Mouse (Mus musculus): ENCODE data around the gene Flcn. TPM values are rescaled to one million over a fixed set of nuclear protein-coding genes. Genes with fewer than 3 reads are reported as not detected.
A peak's percentile ranks its signal among the peaks of the same experiment; 100 is the strongest.

The Flcn gene
- polyA plus RNA-seq, 1 experiment from 2014 or later: 41.7 TPM

DNA sequence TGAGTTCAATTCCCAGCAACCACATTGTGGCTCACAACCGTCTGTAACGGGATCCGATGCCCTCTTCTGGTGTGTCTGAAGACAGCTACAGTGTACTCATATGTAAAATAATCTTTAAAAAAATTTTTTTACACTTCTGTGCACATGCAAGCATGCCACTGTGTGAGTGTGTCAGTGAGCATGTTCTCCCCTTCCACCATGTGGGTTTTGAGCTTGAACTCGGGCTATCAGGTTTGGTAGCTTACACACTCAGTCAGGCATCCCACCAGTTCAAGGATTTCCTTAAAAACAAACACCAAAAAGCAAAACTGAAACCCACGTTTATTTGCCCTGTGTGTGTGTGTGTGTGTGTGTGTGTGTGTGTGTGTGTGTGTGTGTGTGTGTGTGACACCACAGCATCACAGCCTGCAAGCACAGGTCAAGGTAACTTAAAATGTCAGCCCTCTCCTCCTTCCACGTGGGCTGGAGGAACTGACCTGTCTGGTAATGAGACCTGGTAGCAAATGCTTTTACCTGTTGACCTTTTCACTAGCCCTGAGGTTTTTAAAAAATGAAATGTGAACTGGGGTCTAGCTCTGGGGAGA, 5.8 kb upstream of the Flcn start:
- peaks cover 51% of the 10 kb centered on the region for H3K36me3 ChIP-seq
- no peak overlapping the region for H3K27ac ChIP-seq
- H3K4me2 ChIP-seq (replicated peaks): no peak overlapping the region
- H3K4me3 ChIP-seq (replicated peaks): no peak overlapping the region
- WGBS: 93% methylated on average over 6 of the region's 6 CpGs
- no peak for ATAC-seq
- no peaks in the 10 kb centered on the region; the same call in 1 of the 2 replicates for H3K4me1 ChIP-seq (replicated peaks)
- no peak overlapping the region for H3K9ac ChIP-seq (replicated peaks)
- no peaks in the 10 kb centered on the region for H3K27me3 ChIP-seq
- H3K9me3 ChIP-seq: no peaks in the 10 kb centered on the region

- H3K36me3 ChIP-seq: peaks cover 45% of the 10 kb centered on the region
- WGBS: 94% methylated on average over 6 of the region's 6 CpGs
- no peak overlapping the region for H3K4me2 ChIP-seq (replicated peaks)
- no peak overlapping the region for H3K9ac ChIP-seq (replicated peaks)
- H3K27me3 ChIP-seq: no peaks in the 10 kb centered on the region
- no peaks in the 10 kb centered on the region for H3K9me3 ChIP-seq
- H3K4me1 ChIP-seq (replicated peaks): no peaks in the 10 kb centered on the region; the same call in 1 of the 2 replicates
- no peak overlapping the region for H3K4me3 ChIP-seq (replicated peaks)
- no peak overlapping the region for H3K27ac ChIP-seq
- no peak for ATAC-seq
Measured at GRCm38 (mm10) chr11:59814936-59815335, 5.1 kb upstream of the Flcn start.

GRCm38 (mm10) chr11:59814311-59814710, 4.5 kb upstream of the Flcn start:
- H3K9ac ChIP-seq (replicated peaks): no peak overlapping the region
- ATAC-seq: no peak
- WGBS: 85% methylated on average over 1 of the region's 1 CpGs
- H3K36me3 ChIP-seq: peaks cover 39% of the 10 kb centered on the region
- no peak overlapping the region for H3K4me2 ChIP-seq (replicated peaks)
- H3K9me3 ChIP-seq: no peaks in the 10 kb centered on the region
- H3K27ac ChIP-seq: no peak overlapping the region
- peaks cover under 1% of the 10 kb centered on the region for H3K4me1 ChIP-seq (replicated peaks)
- H3K27me3 ChIP-seq: no peaks in the 10 kb centered on the region
- no peak overlapping the region for H3K4me3 ChIP-seq (replicated peaks)

GRCm38 (mm10) chr11:59813276-59813675, 3.5 kb upstream of the Flcn start:
- Histone ChIP-seq H3K9ac (replicated peaks) (no peak overlapping the region), H3K4me1 (replicated peaks) (peaks cover 10% of the 10 kb centered on the region), H3K9me3 (no peaks in the 10 kb centered on the region), H3K36me3 (peaks cover 29% of the 10 kb centered on the region), H3K4me2 (replicated peaks) (no peak overlapping the region), H3K4me3 (replicated peaks) (no peak overlapping the region), H3K27ac (no peak overlapping the region), H3K27me3 (no peaks in the 10 kb centered on the region)
- no peak for ATAC-seq
- WGBS: 85% methylated on average over 3 of the region's 3 CpGs

DNA sequence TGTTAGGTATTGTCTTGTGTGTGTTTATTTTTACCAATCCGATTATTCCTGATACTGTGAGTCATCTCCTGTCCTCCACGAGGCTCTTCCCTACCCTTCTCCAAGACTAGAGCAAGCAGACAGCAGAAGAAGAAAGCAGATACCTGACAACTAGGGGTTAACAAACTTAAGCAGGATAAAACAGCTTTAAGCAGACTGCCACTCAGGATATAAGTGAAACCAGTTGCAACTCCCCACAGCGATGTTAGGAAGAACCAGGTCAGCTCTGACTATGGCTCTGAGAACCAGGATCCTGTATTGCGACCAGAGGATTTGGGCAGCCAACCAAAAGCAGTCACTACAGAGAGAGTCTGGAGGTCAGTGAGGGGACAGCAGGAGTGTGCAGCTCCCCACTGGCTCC, 1.4 kb upstream of the Flcn start:
- WGBS: 80% methylated on average over 4 of the region's 4 CpGs
- Histone ChIP-seq H3K36me3 (peaks cover 23% of the 10 kb centered on the region), H3K4me1 (replicated peaks) (peaks cover 21% of the 10 kb centered on the region), H3K27ac (no peak overlapping the region), H3K9me3 (no peaks in the 10 kb centered on the region), H3K4me3 (replicated peaks) (no peak overlapping the region), H3K27me3 (no peaks in the 10 kb centered on the region), H3K9ac (replicated peaks) (no peak overlapping the region), H3K4me2 (replicated peaks) (0 out of 2 replicates have a peak overlapping the region, but pooled peaks have one; percentile 78)
- no peak for ATAC-seq

GRCm38 (mm10) chr11:59810480-59811158, 803 bp upstream of the Flcn start:
- H3K27ac ChIP-seq: peak overlapping the region; percentile 99
- ATAC-seq: 0 out of 2 replicates have a peak, but pooled peaks have one; percentile 9
- H3K4me1 ChIP-seq (replicated peaks): peaks cover 21% of the 10 kb centered on the region
- peak overlapping the region; percentile 63 for H3K4me3 ChIP-seq (replicated peaks)
- peak overlapping the region; percentile 78 for H3K4me2 ChIP-seq (replicated peaks)
- peaks cover 23% of the 10 kb centered on the region for H3K36me3 ChIP-seq
- H3K27me3 ChIP-seq: no peaks in the 10 kb centered on the region
- no peaks in the 10 kb centered on the region for H3K9me3 ChIP-seq
- H3K9ac ChIP-seq (replicated peaks): peak overlapping the region; percentile 88
- 68% methylated on average over 14 of the region's 14 CpGs for WGBS

GRCm38 (mm10) chr11:59809071-59809669, 646 bp downstream of the Flcn start:
- Histone ChIP-seq H3K4me1 (replicated peaks) (peaks cover 21% of the 10 kb centered on the region), H3K27me3 (no peaks in the 10 kb centered on the region), H3K4me2 (replicated peaks) (peak overlapping the region; percentile 78), H3K4me3 (replicated peaks) (peak overlapping the region; percentile 63), H3K9ac (replicated peaks) (peak overlapping the region; percentile 88), H3K27ac (peak overlapping the region; percentile 99), H3K9me3 (no peaks in the 10 kb centered on the region), H3K36me3 (peaks cover 32% of the 10 kb centered on the region)
- under 1% methylated on average over 15 of the region's 15 CpGs for WGBS
- ATAC-seq: peak; percentile 8; the same call in 1 of the 2 replicates

DNA sequence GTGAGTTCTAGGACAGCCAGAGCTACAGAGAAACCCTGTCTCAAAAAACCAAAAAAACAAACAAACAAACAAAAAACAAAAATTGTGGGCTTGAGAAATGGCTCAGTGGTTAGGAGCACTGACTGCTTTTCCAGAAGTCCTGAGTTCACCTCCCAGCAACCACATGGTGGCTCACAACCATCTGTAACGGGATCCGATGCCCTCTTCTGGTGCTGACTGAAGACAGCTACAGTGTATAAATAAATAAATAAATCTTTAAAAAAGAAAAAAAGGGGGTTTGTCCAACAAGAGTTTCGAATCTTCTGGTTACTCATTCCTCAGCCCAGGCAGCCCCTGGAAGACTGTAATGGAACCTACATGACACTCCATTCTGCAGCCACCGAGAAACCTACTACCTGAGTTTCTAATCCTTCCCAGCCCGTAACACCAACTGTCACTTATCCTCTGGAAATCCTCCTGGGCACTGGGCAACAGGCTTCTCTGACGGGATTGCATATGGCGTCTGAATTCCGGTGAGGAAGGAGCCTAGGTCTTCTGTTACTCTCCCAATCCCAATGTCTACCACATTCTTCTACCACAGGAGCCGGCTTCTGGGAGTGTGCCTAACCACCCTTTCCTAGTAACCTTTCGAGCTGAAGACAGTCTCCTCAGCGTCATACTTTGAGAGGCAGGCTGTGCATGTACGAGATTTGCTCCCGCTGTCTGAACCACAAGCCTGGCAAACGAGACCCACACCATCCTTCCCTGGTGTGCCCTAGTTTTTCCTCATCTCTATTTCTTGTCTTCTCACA, 1.5 kb downstream of the Flcn start:
- H3K4me1 ChIP-seq (replicated peaks): peaks cover 21% of the 10 kb centered on the region
- peak overlapping the region; percentile 88 for H3K9ac ChIP-seq (replicated peaks)
- peak overlapping the region; percentile 63 for H3K4me3 ChIP-seq (replicated peaks)
- ATAC-seq: no peak
- no peaks in the 10 kb centered on the region for H3K9me3 ChIP-seq
- peaks cover 40% of the 10 kb centered on the region for H3K36me3 ChIP-seq
- H3K4me2 ChIP-seq (replicated peaks): peak overlapping the region; percentile 78
- 63% methylated on average over 14 of the region's 14 CpGs for WGBS
- H3K27me3 ChIP-seq: no peaks in the 10 kb centered on the region
- H3K27ac ChIP-seq: no peak overlapping the region

GRCm38 (mm10) chr11:59805656-59806055, 4.2 kb downstream of the Flcn start:
- H3K4me3 ChIP-seq (replicated peaks): no peak overlapping the region
- peaks cover 21% of the 10 kb centered on the region for H3K4me1 ChIP-seq (replicated peaks)
- ATAC-seq: no peak
- no peaks in the 10 kb centered on the region for H3K27me3 ChIP-seq
- H3K4me2 ChIP-seq (replicated peaks): no peak overlapping the region
- 100% methylated on average over 2 of the region's 2 CpGs for WGBS
- no peaks in the 10 kb centered on the region for H3K9me3 ChIP-seq
- no peak overlapping the region for H3K27ac ChIP-seq
- H3K9ac ChIP-seq (replicated peaks): no peak overlapping the region
- peaks cover 67% of the 10 kb centered on the region for H3K36me3 ChIP-seq

DNA sequence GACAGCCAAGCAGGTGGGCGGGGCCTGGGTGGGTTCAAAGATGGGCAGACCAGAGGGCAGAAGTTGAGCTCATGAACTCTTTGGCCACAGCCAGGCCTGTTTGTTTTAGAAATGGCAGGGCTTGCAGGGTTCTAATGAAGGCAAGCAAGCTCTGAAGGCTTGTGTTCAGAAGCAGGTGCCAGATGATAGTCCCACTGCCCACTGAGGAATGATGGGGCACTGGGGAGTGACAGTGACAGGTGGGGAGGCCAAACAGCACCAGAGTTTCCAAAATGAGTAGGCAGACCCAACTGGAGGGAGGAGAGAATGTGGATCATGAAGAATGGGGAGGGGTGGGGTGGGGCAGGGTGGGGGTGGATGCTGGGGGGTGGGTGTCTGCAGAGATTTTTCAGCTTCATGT, 4.6 kb downstream of the Flcn start:
- H3K4me3 ChIP-seq (replicated peaks): no peak overlapping the region
- H3K27ac ChIP-seq: no peak overlapping the region
- H3K9me3 ChIP-seq: no peaks in the 10 kb centered on the region
- peaks cover 21% of the 10 kb centered on the region for H3K4me1 ChIP-seq (replicated peaks)
- H3K36me3 ChIP-seq: peaks cover 71% of the 10 kb centered on the region
- no peaks in the 10 kb centered on the region for H3K27me3 ChIP-seq
- no peak overlapping the region for H3K4me2 ChIP-seq (replicated peaks)
- WGBS: 84% methylated on average over 1 of the region's 1 CpGs
- no peak overlapping the region for H3K9ac ChIP-seq (replicated peaks)
- no peak for ATAC-seq

GRCm38 (mm10) chr11:59804409-59805110, 5.3 kb downstream of the Flcn start:
- ATAC-seq: no peak
- peaks cover 21% of the 10 kb centered on the region for H3K4me1 ChIP-seq (replicated peaks)
- H3K27me3 ChIP-seq: no peaks in the 10 kb centered on the region
- no peak overlapping the region for H3K4me2 ChIP-seq (replicated peaks)
- peaks cover 78% of the 10 kb centered on the region for H3K36me3 ChIP-seq
- WGBS: 94% methylated on average over 22 of the region's 22 CpGs
- no peak overlapping the region for H3K4me3 ChIP-seq (replicated peaks)
- no peak overlapping the region for H3K27ac ChIP-seq
- no peak overlapping the region for H3K9ac ChIP-seq (replicated peaks)
- H3K9me3 ChIP-seq: no peaks in the 10 kb centered on the region

Measured in midbrain, embryonic 13.5 days (tissue).